1 mouse cellular context compared by ENCODE assay signal in the genomic region with DNA sequence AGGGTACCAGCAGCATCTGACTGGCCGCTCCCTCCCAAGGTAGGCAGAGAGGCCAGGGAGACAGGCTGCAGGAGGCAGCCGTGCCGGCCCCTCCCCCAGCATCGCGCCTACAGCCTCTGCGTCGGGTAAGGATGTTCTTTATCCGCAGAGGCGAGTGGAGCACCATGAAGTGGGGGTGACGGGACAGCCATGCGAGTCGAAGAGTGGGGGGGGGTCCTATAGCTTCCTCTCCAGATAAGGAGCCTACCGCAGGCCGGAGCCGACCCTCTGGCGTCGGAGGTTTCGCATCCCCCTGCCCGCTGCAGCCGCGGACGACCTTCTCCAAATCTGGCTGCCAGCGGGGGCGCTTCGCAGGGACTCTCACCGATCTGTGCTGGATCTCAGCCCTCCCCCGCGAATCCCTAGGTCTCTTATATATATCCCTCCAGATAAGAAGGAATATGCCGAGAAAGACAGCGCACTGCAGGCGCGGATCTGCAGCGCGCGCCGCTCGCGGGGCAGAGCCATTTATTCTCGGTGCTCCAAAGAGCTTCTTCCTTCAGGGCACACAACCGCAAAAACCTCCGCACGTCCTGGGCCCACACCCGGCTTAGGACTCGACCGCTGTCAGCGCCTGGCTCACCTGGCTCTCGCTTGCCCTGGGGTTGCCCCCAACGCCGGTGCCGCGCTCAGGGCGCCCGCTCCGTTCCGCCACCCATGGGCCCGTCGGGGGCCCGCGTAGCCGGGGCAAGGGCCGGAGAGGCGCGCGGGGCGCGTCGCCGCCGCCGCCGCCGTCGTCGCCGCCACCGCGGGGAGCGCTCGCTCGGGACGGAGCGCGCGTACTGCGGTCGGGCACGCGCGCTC.
TF ChIP-seq lines count a peak whose summit lies in the region.

No protein-coding gene starts in this region.

TF ChIP-seq in MEL, 35 proteins besides CTCF, POLR2A, EP300 and RAD21:
- TF ChIP-seq CHD2 (IDR thresholded peaks at IDR 0.05; ENCODE audit: low read length), result no peak
- no peak for TF ChIP-seq TBP (IDR thresholded peaks at IDR 0.05; ENCODE audit: low read depth, low read length)
- no peak for TF ChIP-seq ZKSCAN1 (IDR thresholded peaks at IDR 0.05; ENCODE audit: low read depth, low read length)
- TF ChIP-seq ELF1 (IDR thresholded peaks at IDR 0.05; ENCODE audit: low read depth, low read length), result no peak
- TF ChIP-seq MXI1 (IDR thresholded peaks at IDR 0.05; ENCODE audit: low read depth, low read length), result no peak
- TF ChIP-seq MAX (IDR thresholded peaks at IDR 0.05; ENCODE audit: low read length), result no peak
- TF ChIP-seq MYC (IDR thresholded peaks at IDR 0.05; ENCODE audit: low read depth, low read length), result no peak
- TF ChIP-seq ZC3H11A (IDR thresholded peaks at IDR 0.05; ENCODE audit: low read depth, low read length), result no peak
